Mouse (Mus musculus): ENCODE measurements around the gene Hsf2bp.

Gene Hsf2bp

DNA sequence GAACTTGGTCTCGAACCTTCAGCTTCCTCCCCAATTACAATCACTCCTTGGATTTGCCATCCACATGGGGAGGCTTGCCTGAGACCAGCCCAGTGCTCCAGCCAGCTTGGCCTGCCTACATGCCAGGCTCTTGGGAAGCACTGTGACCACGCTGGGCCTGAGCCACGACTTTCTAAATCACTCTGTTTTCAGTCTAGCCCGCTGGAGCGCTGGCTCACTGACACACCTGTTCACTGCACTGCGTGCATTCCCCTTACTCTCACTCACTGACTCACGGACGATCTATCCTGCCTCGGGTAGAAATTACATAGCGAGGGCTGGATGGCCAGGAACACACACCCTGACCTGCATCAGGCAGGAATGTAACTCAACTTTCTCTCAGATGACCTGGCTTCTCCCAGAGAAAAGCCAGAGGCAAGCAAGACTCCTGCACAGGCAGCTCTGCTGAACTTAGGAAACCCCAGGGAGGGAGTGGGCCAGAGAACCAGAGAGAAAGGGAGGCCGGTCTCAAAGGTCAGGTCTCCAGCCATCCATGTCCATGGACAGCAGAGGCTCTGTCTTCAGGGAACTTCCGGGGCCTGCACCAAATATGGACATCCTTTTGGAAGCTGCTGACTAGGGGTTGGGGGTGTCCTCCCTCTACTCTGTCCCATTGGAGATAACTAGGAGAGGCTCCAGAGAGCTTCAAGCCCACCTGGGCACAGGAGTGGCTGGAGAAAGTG lies 97.4 kb downstream of the Hsf2bp start:
- DNase-seq (ENCODE audit: low read depth, low spot score): no peak

GRCm38 (mm10) chr17:31937141-31937554 lies 99.0 kb downstream of the Hsf2bp start:
- no peak for DNase-seq (ENCODE audit: low read depth, low spot score)

GRCm38 (mm10) chr17:31935841-31936240 lies 100.3 kb downstream of the Hsf2bp start:
- no peak for DNase-seq (ENCODE audit: low read depth, low spot score)

- DNase-seq (ENCODE audit: low read depth, low spot score): no peak
These were observed 100.9 kb downstream of the Hsf2bp start for GRCm38 (mm10) chr17:31935091-31935830.

DNA sequence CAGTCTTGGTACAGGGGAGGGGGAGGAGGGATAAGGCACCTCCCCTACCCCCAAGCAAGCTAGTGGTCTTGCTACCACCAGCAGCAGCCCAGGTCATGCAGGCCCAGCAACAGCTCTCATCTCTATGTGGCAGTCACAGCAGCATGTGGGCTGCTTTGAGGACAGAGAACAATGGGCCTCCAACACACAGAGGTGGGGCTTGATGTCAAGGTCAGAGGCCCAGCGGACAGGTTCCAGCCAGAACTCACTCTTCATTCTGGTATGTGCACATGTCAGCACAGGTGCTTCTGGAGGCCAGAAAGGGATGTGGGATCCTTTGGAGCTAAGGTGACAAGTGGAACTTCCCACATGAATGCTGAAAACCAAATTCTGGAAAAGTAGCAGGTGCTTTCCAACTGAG lies 102.2 kb downstream of the Hsf2bp start:
- DNase-seq (ENCODE audit: low read depth, low spot score): peak; percentile 58

- DNase-seq (ENCODE audit: low read depth, low spot score): no peak
These were observed 104.7 kb downstream of the Hsf2bp start for GRCm38 (mm10) chr17:31931499-31931898.

- DNase-seq (ENCODE audit: low read depth, low spot score): no peak
These were observed 106.1 kb downstream of the Hsf2bp start for GRCm38 (mm10) chr17:31929844-31930715.

- no peak for DNase-seq (ENCODE audit: low read depth, low spot score)
These were observed 107.1 kb downstream of the Hsf2bp start for GRCm38 (mm10) chr17:31929032-31929431.

DNA sequence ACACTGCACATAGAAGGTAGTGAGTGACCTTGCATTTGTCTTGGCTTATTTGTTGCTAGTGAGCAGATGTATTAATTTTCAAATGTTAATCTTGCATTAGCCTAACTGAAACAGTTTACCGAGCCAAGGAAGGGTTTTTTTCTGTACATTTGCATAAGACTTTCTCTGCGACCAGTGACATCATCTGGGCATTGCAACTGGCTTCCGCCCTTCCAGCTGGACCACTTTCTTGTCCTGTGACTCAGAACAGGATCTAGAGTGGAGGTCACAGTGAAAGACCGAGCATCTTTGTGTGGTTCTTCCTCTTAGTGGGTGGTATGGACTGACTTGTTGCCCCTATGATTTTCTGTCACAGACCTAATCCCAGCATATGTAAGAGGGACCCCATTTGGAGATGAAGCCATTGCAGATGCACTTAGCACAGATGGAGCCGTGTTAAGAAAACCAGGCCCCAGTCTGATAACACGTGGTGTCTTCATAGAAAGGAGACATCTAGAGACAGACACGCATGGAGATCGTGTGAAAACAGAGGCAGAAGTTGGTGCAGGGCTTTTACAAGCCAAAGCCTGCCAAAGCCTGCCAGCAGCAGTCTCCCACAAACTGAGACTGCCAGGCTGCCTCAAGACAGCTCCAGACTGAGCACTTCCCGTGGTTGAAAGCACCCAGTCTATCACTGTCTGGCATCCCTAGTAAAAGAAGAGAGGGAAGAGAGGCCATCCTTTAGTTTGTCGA lies 108.1 kb downstream of the Hsf2bp start:
- DNase-seq (ENCODE audit: low read depth, low spot score): no peak

DNA sequence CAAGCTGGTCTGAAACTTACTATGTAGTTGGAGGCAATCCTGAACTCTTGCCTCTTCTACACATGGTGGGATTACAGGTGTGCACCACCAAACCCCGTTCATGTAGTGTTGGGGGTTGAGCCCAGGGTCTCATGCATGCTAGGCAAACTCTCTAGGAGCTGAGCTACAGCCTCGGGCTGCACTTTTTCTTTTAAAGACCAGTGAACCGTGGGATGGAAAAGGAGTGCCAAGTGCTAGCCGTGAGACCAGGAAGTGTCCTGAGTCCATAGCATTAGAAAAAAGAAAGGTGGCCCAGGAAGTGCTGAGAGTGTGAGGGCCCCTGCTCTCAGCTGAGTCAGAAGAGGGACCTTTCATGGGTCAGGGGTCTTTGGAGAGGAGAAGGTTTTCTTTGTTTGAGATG lies 111.9 kb downstream of the Hsf2bp start:
- no peak for DNase-seq (ENCODE audit: low read depth, low spot score)

GRCm38 (mm10) chr17:31923310-31923970 lies 112.7 kb downstream of the Hsf2bp start:
- no peak for DNase-seq (ENCODE audit: low read depth, low spot score)

DNA sequence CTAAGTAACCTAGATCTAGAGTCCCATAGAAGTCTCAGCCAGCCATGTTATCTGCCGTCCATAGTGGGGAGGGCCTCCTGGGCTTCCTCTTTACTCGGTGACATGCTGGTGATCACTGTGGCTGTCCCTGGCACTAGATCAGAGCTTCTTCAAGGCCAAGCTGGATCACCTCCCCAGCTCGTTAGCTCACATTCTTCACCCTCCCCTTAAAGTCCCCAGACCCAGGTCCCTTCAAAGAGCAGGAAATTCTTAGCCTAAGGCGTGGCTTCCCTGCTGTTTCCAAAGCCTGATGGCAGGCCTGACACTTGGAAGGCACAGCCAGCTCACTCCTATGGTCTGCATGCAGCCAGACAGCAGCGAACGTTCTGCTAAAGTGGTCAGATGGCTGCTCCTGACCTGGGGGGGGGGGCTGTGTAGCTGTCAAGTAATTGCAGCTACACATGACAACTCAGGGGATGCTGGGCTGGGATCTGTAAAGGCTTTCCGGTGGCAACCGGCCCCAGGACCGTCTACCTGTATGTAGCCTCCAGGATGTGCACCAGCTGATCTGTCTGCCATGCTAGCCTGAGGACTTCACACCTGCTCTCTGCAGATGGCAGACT lies 115.5 kb downstream of the Hsf2bp start:
- peak; percentile 40 for DNase-seq (ENCODE audit: low read depth, low spot score)

DNA sequence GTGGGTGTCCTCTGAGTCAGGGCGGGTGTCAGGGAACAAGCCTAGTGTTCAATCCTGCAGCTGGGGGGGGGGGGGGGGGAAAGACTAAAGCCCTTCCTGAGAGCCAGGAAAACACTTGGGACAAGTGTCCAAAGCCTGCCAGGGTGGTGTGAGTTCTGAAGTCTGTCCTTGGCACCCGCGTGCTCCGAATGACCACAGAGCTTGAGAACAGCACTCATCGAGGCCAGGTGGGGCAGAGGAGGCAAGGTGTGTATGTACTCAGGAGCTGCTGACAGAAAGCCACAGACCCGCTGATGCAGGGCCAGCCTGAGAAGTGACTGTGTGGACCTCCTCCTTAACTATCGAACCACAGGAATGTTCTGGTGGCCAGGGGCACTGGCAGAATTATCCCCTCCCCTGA lies 116.5 kb downstream of the Hsf2bp start:
- DNase-seq (ENCODE audit: low read depth, low spot score): no peak

- DNase-seq (ENCODE audit: low read depth, low spot score): no peak
These were observed 117.8 kb downstream of the Hsf2bp start for GRCm38 (mm10) chr17:31918374-31918773.

- no peak for DNase-seq (ENCODE audit: low read depth, low spot score)
These were observed 119.7 kb downstream of the Hsf2bp start for GRCm38 (mm10) chr17:31916461-31916775.

DNA sequence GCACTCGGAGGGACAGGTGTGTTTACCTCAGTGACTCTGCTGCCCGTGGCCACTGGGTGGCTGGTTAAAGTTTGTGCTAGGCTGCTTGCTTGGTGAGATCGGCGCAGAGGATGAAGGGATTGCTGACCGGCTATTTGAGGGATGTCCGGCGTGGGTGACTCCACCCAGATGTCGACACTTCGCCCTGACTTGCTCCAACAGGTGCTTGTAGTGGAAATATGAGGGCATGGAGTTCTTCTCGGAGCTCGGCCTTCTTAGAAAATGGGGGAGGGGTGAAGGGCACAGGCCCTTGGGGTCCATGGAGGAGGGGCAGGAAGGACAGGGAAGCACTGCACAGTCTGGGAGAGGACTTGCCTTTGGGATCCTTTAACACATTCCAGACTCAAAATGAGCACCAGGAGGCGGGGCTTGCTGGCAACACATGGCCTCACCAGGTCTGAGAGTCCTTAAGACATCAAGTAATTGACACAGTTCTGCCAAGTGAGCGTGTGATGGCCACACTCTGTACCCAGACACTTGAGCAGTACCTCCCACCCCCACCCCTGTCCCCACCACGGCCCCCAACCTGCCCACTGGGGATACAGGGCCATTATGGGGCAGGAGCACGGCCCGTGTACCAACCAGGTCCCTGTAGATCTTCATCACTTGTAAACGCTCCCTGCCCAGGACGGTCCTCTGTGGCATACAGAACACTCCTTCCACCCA lies 120.2 kb downstream of the Hsf2bp start:
- no peak for DNase-seq (ENCODE audit: low read depth, low spot score)

- DNase-seq (ENCODE audit: low read depth, low spot score): no peak
These were observed 121.8 kb downstream of the Hsf2bp start for GRCm38 (mm10) chr17:31914323-31914722.

DNA sequence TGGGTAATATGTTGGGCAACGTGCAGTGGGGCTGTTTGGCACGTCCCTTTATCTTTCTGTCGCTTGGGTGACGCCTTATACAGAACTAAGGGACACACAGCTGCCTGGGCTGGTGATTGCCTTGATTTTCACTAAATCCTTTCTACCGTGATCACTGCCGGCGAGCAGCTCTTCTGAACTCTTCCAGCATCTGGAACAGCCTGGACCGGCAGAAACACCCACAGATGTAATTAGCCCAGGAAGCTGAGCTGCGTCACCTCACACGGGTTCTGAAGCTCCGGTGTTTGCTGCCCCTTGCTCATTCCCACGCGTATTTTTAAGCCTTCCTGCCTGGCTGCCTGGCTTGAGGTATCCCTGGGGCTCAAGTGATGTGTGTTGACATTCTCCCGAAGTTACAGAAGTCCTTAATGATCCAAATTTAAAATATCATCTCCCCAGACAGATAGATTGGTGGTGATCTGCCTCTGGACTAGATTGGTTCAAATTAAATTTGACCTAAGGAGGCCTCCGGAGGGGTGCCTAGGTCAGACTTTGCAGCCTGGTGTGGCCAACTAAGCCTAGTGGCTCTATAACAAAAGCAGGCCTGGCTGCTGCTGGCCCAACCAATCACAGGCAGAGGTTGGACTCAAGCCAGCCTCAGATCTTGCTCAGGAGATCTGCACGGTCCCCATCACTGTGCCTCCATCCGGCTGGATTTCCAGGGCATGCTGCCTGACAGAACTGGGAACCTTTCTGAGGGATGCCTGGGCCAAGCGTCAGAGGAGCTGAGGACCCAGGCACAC lies 123.1 kb downstream of the Hsf2bp start:
- DNase-seq (ENCODE audit: low read depth, low spot score): peak; percentile 20

DNA sequence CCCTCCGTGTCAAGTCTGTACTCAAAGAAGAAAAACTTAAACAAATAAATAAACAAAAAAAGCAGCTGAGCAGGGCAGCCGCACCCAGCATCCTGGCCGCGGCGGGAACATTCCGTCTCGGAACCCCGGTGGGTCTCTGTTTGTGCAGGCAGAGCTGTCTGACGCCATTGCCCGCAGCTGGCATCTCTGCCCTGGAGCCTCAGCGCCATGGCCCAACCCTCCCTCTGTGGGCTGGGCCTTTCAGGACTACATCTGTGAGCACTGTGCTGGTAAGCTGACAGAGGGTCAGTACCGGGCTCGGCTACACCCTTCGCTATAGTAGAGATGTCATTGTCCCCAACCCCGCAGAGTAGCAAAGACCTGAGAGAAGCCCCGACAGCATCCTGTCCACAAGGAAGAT lies 123.8 kb downstream of the Hsf2bp start:
- no peak for DNase-seq (ENCODE audit: low read depth, low spot score)
